7 mouse cellular contexts compared by ENCODE assay signal in genomic region chr7:110628273-110628600, GRCm38 (mm10). TPM values are rescaled to one million over a fixed set of nuclear protein-coding genes. Genes with fewer than 3 reads are reported as not detected.
DNase-seq lines count a peak whose midpoint lies in the region; ATAC-seq and TF ChIP-seq lines count a peak whose summit lies in the region.

No protein-coding gene starts in this region.

- 2% methylated on average over 11 of the region's 11 CpGs for WGBS in lung, embryonic 14.5 days
- 1% methylated on average over 11 of the region's 11 CpGs for WGBS in forebrain, embryonic 10.5 days
- WGBS in limb, embryonic 10.5 days, result 2% methylated on average over 11 of the region's 11 CpGs
- 2% methylated on average over 11 of the region's 11 CpGs for WGBS in olfactory bulb, adult 2 months

- TF ChIP-seq CTCF in lung, embryonic 14.5 days (IDR thresholded peaks at IDR 0.05; ENCODE audit: low read depth), result no peak
- no peak for TF ChIP-seq CTCF in olfactory bulb, adult 2 months (IDR thresholded peaks at IDR 0.05; ENCODE audit: insufficient read depth, low read depth, low read length)

- H3K27me3 ChIP-seq in lung, embryonic 14.5 days (ENCODE audit: insufficient read depth, low read length), result peaks cover 43% of the 10 kb centered on the region
- H3K27me3 ChIP-seq in forebrain, embryonic 10.5 days (ENCODE audit: poor library complexity, severe bottlenecking), result peaks cover 94% of the 10 kb centered on the region
- H3K27me3 ChIP-seq in limb, embryonic 10.5 days (ENCODE audit: low read depth, poor library complexity, severe bottlenecking), result peaks cover 88% of the 10 kb centered on the region

- no peak for ATAC-seq in lung, embryonic 14.5 days (ENCODE audit: insufficient read depth)

- no peak for TF ChIP-seq POLR2A in olfactory bulb, adult 2 months (IDR thresholded peaks at IDR 0.05; ENCODE audit: insufficient read depth, low read depth, low read length)

- H3K27ac ChIP-seq in lung, embryonic 14.5 days (ENCODE audit: low read depth), result no peak overlapping the region
- no peak overlapping the region for H3K27ac ChIP-seq in forebrain, embryonic 10.5 days
- 0 out of 2 replicates have a peak overlapping the region, but pooled peaks have one; percentile 56 for H3K27ac ChIP-seq in limb, embryonic 10.5 days
- no peak overlapping the region for H3K27ac ChIP-seq in olfactory bulb, adult 2 months (ENCODE audit: insufficient read depth, low read depth, low read length)

- peak; percentile 10 for DNase-seq in lung, embryonic 14.5 days
- no peak for DNase-seq in lung, postnatal 25 days (ENCODE audit: low spot score)
- peak; percentile 22 for DNase-seq in forebrain, embryonic 10.5 days (ENCODE audit: extremely low spot score, low spot score)
- DNase-seq in limb, embryonic 10.5 days (ENCODE audit: low spot score), result no peak
- DNase-seq in layer of hippocampus, adult 9-10 months (ENCODE audit: low spot score), result no peak
- DNase-seq in layer of hippocampus, postnatal 14 days (ENCODE audit: low spot score in 2 of 2), result no peak

- peak overlapping the region; percentile 50 for H3K4me3 ChIP-seq in lung, embryonic 14.5 days (ENCODE audit: low read depth, low read length)
- peak overlapping the region; percentile 57 for H3K4me3 ChIP-seq in forebrain, embryonic 10.5 days
- peak overlapping the region; percentile 53 for H3K4me3 ChIP-seq in limb, embryonic 10.5 days
- H3K4me3 ChIP-seq in olfactory bulb, adult 2 months (ENCODE audit: insufficient read depth, low read depth, low read length), result peak overlapping the region; percentile 51

- peaks cover 32% of the 10 kb centered on the region; the same call in 1 of the 2 replicates for H3K4me1 ChIP-seq in lung, embryonic 14.5 days (ENCODE audit: insufficient read depth)
- H3K4me1 ChIP-seq in forebrain, embryonic 10.5 days, result peaks cover 53% of the 10 kb centered on the region
- peaks cover 52% of the 10 kb centered on the region for H3K4me1 ChIP-seq in limb, embryonic 10.5 days
- peaks cover 39% of the 10 kb centered on the region for H3K4me1 ChIP-seq in olfactory bulb, adult 2 months (ENCODE audit: control insufficient read depth, insufficient read depth, low read length)

- H3K4me2 ChIP-seq in lung, embryonic 14.5 days, result peak overlapping the region; percentile 95

- H3K9ac ChIP-seq in lung, embryonic 14.5 days, result peak overlapping the region; percentile 65

- H3K36me3 ChIP-seq in lung, embryonic 14.5 days (ENCODE audit: insufficient read depth), result no peaks in the 10 kb centered on the region
- no peaks in the 10 kb centered on the region for H3K36me3 ChIP-seq in forebrain, embryonic 10.5 days (replicated peaks)
- H3K36me3 ChIP-seq in limb, embryonic 10.5 days, result no peaks in the 10 kb centered on the region

- no peaks in the 10 kb centered on the region for H3K9me3 ChIP-seq in lung, embryonic 14.5 days (ENCODE audit: low read depth, low read length)
- no peaks in the 10 kb centered on the region for H3K9me3 ChIP-seq in forebrain, embryonic 10.5 days
- H3K9me3 ChIP-seq in limb, embryonic 10.5 days (replicated peaks), result no peaks in the 10 kb centered on the region

RNA-seq across cellular contexts. Expression of gene Adm, which starts 0.8 kb away (rescaled TPM):
- 2.3 and 2.5 TPM in 2 replicates for polyA plus RNA-seq in lung, embryonic 14.5 days (2014; fragmentation: Nextera tagmentation; extraction: Ambion mirVana)
- 4.1 and 5.2 TPM in 2 replicates for polyA plus RNA-seq in forebrain, embryonic 10.5 days (2016; fragmentation: Nextera tagmentation; extraction: Ambion mirVana)
- 1.3 and 1.6 TPM in 2 replicates for polyA plus RNA-seq in limb, embryonic 10.5 days (2016; fragmentation: Nextera tagmentation; extraction: Ambion mirVana)
- polyA plus RNA-seq in olfactory bulb, adult 2 months (2012; ENCODE audit: insufficient read depth, insufficient read length, low replicate concordance, missing spikeins), result not detected in 2 replicates
- 1 to 10 TPM; 1.5 to 2.4 TPM for total RNA-seq in layer of hippocampus, postnatal 14 days (2021)

RNA-seq across cellular contexts. Expression of gene Sbf2, which starts 13.5 kb away (rescaled TPM):
- polyA plus RNA-seq in lung, embryonic 14.5 days (2014; fragmentation: Nextera tagmentation; extraction: Ambion mirVana), result 43.2 and 45.4 TPM in 2 replicates
- polyA plus RNA-seq in forebrain, embryonic 10.5 days (2016; fragmentation: Nextera tagmentation; extraction: Ambion mirVana), result 31.0 and 32.3 TPM in 2 replicates
- 26.8 and 28.7 TPM in 2 replicates for polyA plus RNA-seq in limb, embryonic 10.5 days (2016; fragmentation: Nextera tagmentation; extraction: Ambion mirVana)
- not detected in 2 replicates for polyA plus RNA-seq in olfactory bulb, adult 2 months (2012; ENCODE audit: insufficient read depth, insufficient read length, low replicate concordance, missing spikeins)
- 10 to 100 TPM; 76.7 to 81.4 TPM for total RNA-seq in layer of hippocampus, postnatal 14 days (2021)

Comparison
In these comparisons a context has a peak if more than half of its experiments do, and no peak if none do; other contexts are left out.
1. DNase-seq: peak in lung, embryonic 14.5 days (single experiment) and forebrain, embryonic 10.5 days (single experiment); none in lung, postnatal 25 days (single experiment), limb, embryonic 10.5 days (single experiment), layer of hippocampus, adult 9-10 months (single experiment) and layer of hippocampus, postnatal 14 days (0 of 2).
2. RNA of gene Sbf2, which starts 13.5 kb away (polyA plus RNA-seq): 43.2 to 45.4 TPM in lung, embryonic 14.5 days, 31.0 to 32.3 TPM in forebrain, embryonic 10.5 days and 26.8 to 28.7 TPM in limb, embryonic 10.5 days; not detected in olfactory bulb, adult 2 months; every median in the first group is over 10 times any median in the second.
3. Peak in every context shown above with its lines, with median percentiles within 50 percentile points of each other: H3K4me3 ChIP-seq.